Mouse (Mus musculus) olfactory bulb, adult 2 months (tissue): ENCODE data around the gene Patj.
"Not testable (repeated sequence)": the region's sequence is repeated elsewhere in the genome, so short reads cannot be mapped to it uniquely, and the experiment has no call there.

Source experiments
- CTCF ChIP-seq: fragments of 200-500 bp; IDR thresholded peaks from 2 replicates; pipeline ENCODE4 v1.5.1; 2012; ENCODE audit warnings: low read depth, mild to moderate bottlenecking, low read length, moderate library complexity; ENCODE audit not compliant: insufficient read depth
- POLR2A ChIP-seq: fragments of 200-500 bp; IDR thresholded peaks from 2 replicates; pipeline ENCODE4 v1.6.1; 2012; ENCODE audit warnings: mild to moderate bottlenecking, low read depth, low read length, moderate library complexity; ENCODE audit not compliant: insufficient read depth

DNA sequence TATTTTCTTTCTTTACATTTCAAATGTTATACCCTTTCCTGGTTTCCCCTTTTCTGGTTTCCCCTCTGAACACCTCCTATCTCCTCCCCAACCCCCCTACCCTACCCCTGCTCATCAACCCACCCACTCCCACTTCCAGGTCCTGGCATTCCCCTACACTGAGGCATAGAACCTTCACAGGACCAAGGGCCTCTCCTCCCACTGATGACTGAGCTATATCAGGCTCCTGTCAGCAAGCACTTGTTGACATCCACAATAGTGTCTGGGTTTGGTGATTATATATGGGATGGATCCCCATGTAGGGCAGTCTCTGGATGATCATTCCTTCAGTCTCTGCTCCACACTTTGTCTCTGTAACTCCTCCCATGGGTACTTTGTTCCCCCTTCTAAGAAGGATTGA is 233.6 kb downstream of the Patj start:
- not testable (repeated sequence) for TF ChIP-seq CTCF, POLR2A
